Mouse (Mus musculus): ENCODE results near the gene Itk.
A peak's percentile ranks its signal among the peaks of the same experiment; 100 is the strongest.

The Itk gene

GRCm38 (mm10) chr11:46360991-46361665 lies 28.2 kb downstream of the Itk start:
- peak; percentile 31 for DNase-seq (ENCODE audit: extremely low spot score, low read depth, low spot score)

- no peak for DNase-seq (ENCODE audit: extremely low spot score, low read depth, low spot score)
Measured at GRCm38 (mm10) chr11:46358369-46358768, 30.9 kb downstream of the Itk start.

GRCm38 (mm10) chr11:46349681-46350410 lies 39.5 kb downstream of the Itk start:
- DNase-seq (ENCODE audit: extremely low spot score, low read depth, low spot score): peak; percentile 53

- DNase-seq (ENCODE audit: extremely low spot score, low read depth, low spot score): no peak
Measured at GRCm38 (mm10) chr11:46348416-46348815, 40.9 kb downstream of the Itk start.

- DNase-seq (ENCODE audit: extremely low spot score, low read depth, low spot score): no peak
Measured at GRCm38 (mm10) chr11:46347756-46348155, 41.6 kb downstream of the Itk start.

- DNase-seq (ENCODE audit: extremely low spot score, low read depth, low spot score): no peak
Measured at GRCm38 (mm10) chr11:46343886-46344546, 45.3 kb downstream of the Itk start.

- no peak for DNase-seq (ENCODE audit: extremely low spot score, low read depth, low spot score)
Measured at GRCm38 (mm10) chr11:46341960-46342359, 47.4 kb downstream of the Itk start.

- no peak for DNase-seq (ENCODE audit: extremely low spot score, low read depth, low spot score)
Measured at GRCm38 (mm10) chr11:46336020-46336419, 53.3 kb downstream of the Itk start.

- DNase-seq (ENCODE audit: extremely low spot score, low read depth, low spot score): no peak
Measured at GRCm38 (mm10) chr11:46332217-46332616, 57.1 kb downstream of the Itk start.

GRCm38 (mm10) chr11:46326271-46327015 lies 62.9 kb downstream of the Itk start:
- no peak for DNase-seq (ENCODE audit: extremely low spot score, low read depth, low spot score)

GRCm38 (mm10) chr11:46321559-46321958 lies 67.8 kb downstream of the Itk start:
- no peak for DNase-seq (ENCODE audit: extremely low spot score, low read depth, low spot score)

- no peak for DNase-seq (ENCODE audit: extremely low spot score, low read depth, low spot score)
Measured at GRCm38 (mm10) chr11:46314534-46314933, 74.8 kb downstream of the Itk start.

- DNase-seq (ENCODE audit: extremely low spot score, low read depth, low spot score): no peak
Measured at GRCm38 (mm10) chr11:46313851-46314250, 75.5 kb downstream of the Itk start.

- DNase-seq (ENCODE audit: extremely low spot score, low read depth, low spot score): no peak
Measured at GRCm38 (mm10) chr11:46312523-46313035, 76.7 kb downstream of the Itk start, which contains the start of gene Cyfip2. Gene Cyfip2 (minus strand): TSS chr11:46312859.

- no peak for DNase-seq (ENCODE audit: extremely low spot score, low read depth, low spot score)
Measured at GRCm38 (mm10) chr11:46311703-46312522, 77.4 kb downstream of the Itk start.

GRCm38 (mm10) chr11:46311181-46311702 lies 78.1 kb downstream of the Itk start:
- DNase-seq (ENCODE audit: extremely low spot score, low read depth, low spot score): no peak

GRCm38 (mm10) chr11:46310647-46311063 lies 78.7 kb downstream of the Itk start:
- DNase-seq (ENCODE audit: extremely low spot score, low read depth, low spot score): no peak

- DNase-seq (ENCODE audit: extremely low spot score, low read depth, low spot score): no peak
Measured at GRCm38 (mm10) chr11:46309808-46310555, 79.3 kb downstream of the Itk start.

GRCm38 (mm10) chr11:46309111-46309741 lies 80.1 kb downstream of the Itk start:
- DNase-seq (ENCODE audit: extremely low spot score, low read depth, low spot score): no peak
